Mouse (Mus musculus): ENCODE data around the gene Rabgap1l. TPM values are rescaled to one million over a fixed set of nuclear protein-coding genes. Genes with fewer than 3 reads are reported as not detected.
"Not testable (repeated sequence)": the region's sequence is repeated elsewhere in the genome, so short reads cannot be mapped to it uniquely, and the experiment has no call there.

Gene Rabgap1l
- polyA plus RNA-seq, 1 experiment from 2014 or later, result 69.3 TPM

DNA sequence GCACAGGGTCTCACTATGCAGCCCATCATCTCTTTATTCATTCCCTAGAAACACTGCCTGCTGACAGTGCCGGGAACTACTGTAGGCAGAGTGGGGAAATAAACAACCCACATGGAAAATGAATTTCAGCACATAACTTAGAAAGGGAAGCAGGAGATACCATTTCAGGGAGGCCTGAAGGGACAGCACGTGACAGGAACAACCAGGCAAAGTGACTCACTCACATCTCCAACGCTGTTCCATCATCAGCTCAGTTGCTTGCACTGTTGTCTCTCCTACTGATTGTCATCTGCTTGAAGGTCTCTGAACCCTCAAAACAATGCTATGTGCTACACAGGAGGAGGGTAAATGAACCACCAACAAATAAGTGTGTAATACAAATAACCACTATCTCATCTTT, 499.5 kb downstream of the Rabgap1l start:
- DNase-seq (ENCODE audit: low spot score) (no peak), ATAC-seq (replicated peaks; ENCODE audit: low FRiP score) (no peak)
- no peaks in the 10 kb centered on the region for H3K27me3 ChIP-seq (replicated peaks; ENCODE audit: control insufficient read depth, insufficient read depth, low read length)
- no peak overlapping the region for H3K4me2 ChIP-seq
- peaks cover 7% of the 10 kb centered on the region for H3K4me1 ChIP-seq (replicated peaks; ENCODE audit: control insufficient read depth, insufficient read depth, low read length)
- H3K9me3 ChIP-seq (ENCODE audit: control insufficient read depth, low read length), result no peaks in the 10 kb centered on the region
- H3K9ac ChIP-seq (ENCODE audit: low read depth, low read length), result no peak overlapping the region
- no peak overlapping the region for H3K4me3 ChIP-seq (ENCODE audit: low read depth, low read length)
- no peak overlapping the region for H3K27ac ChIP-seq (ENCODE audit: low read depth, low read length)
- WGBS, result 57% methylated on average over 3 of the region's 3 CpGs
- no peaks in the 10 kb centered on the region for H3K36me3 ChIP-seq (ENCODE audit: control insufficient read depth, insufficient read depth, low read length)

DNA sequence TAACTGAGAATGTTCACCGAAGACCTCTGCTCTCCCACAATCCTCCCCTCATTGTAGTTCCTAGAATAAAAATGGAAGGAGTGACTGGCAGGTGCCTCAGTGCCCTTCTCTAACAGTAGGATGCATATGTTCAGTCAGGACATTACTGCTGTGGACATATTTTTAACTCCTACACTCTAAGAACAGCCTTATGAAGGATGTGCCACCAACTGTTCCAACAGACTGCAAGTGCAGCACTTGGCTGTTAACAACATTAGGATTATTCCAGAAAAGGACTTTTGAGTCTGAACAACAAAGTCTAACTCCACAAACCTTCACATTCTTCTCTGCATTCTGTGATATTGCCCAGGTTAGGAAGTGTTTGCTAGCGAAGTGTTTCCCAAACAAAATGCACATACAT, 501.0 kb downstream of the Rabgap1l start:
- H3K4me3 ChIP-seq (ENCODE audit: low read depth, low read length), result no peak overlapping the region
- DNase-seq (ENCODE audit: low spot score), result no peak
- no peak overlapping the region for H3K27ac ChIP-seq (ENCODE audit: low read depth, low read length)
- WGBS, result 80% methylated on average over 2 of the region's 2 CpGs
- no peak overlapping the region for H3K9ac ChIP-seq (ENCODE audit: low read depth, low read length)
- no peak overlapping the region for H3K4me2 ChIP-seq
- no peaks in the 10 kb centered on the region for H3K9me3 ChIP-seq (ENCODE audit: control insufficient read depth, low read length)
- no peak for ATAC-seq (replicated peaks; ENCODE audit: low FRiP score)
- no peaks in the 10 kb centered on the region for H3K36me3 ChIP-seq (ENCODE audit: control insufficient read depth, insufficient read depth, low read length)
- H3K4me1 ChIP-seq (replicated peaks; ENCODE audit: control insufficient read depth, insufficient read depth, low read length), result peaks cover 9% of the 10 kb centered on the region
- no peaks in the 10 kb centered on the region for H3K27me3 ChIP-seq (replicated peaks; ENCODE audit: control insufficient read depth, insufficient read depth, low read length)

GRCm38 (mm10) chr1:160290242-160290641, 502.8 kb downstream of the Rabgap1l start:
- ATAC-seq (replicated peaks; ENCODE audit: low FRiP score) (no peak), DNase-seq (ENCODE audit: low spot score) (no peak)
- Histone ChIP-seq H3K27ac (ENCODE audit: low read depth, low read length) (no peak overlapping the region), H3K4me2 (no peak overlapping the region), H3K4me3 (ENCODE audit: low read depth, low read length) (no peak overlapping the region), H3K36me3 (ENCODE audit: control insufficient read depth, insufficient read depth, low read length) (no peaks in the 10 kb centered on the region), H3K9me3 (ENCODE audit: control insufficient read depth, low read length) (no peaks in the 10 kb centered on the region), H3K9ac (ENCODE audit: low read depth, low read length) (no peak overlapping the region), H3K27me3 (replicated peaks; ENCODE audit: control insufficient read depth, insufficient read depth, low read length) (no peaks in the 10 kb centered on the region), H3K4me1 (replicated peaks; ENCODE audit: control insufficient read depth, insufficient read depth, low read length) (peaks cover 14% of the 10 kb centered on the region)
- 70% methylated on average over 9 of the region's 9 CpGs for WGBS

GRCm38 (mm10) chr1:160287058-160287645, 505.9 kb downstream of the Rabgap1l start:
- no peak for DNase-seq (ENCODE audit: low spot score)
- Histone ChIP-seq H3K4me1 (replicated peaks; ENCODE audit: control insufficient read depth, insufficient read depth, low read length) (peaks cover 16% of the 10 kb centered on the region), H3K27ac (ENCODE audit: low read depth, low read length) (no peak overlapping the region), H3K4me2 (no peak overlapping the region), H3K27me3 (replicated peaks; ENCODE audit: control insufficient read depth, insufficient read depth, low read length) (no peaks in the 10 kb centered on the region), H3K9me3 (ENCODE audit: control insufficient read depth, low read length) (no peaks in the 10 kb centered on the region), H3K4me3 (ENCODE audit: low read depth, low read length) (no peak overlapping the region), H3K36me3 (ENCODE audit: control insufficient read depth, insufficient read depth, low read length) (no peaks in the 10 kb centered on the region), H3K9ac (ENCODE audit: low read depth, low read length) (no peak overlapping the region)
- no peak for ATAC-seq (replicated peaks; ENCODE audit: low FRiP score)
- 48% methylated on average over 5 of the region's 5 CpGs for WGBS

DNA sequence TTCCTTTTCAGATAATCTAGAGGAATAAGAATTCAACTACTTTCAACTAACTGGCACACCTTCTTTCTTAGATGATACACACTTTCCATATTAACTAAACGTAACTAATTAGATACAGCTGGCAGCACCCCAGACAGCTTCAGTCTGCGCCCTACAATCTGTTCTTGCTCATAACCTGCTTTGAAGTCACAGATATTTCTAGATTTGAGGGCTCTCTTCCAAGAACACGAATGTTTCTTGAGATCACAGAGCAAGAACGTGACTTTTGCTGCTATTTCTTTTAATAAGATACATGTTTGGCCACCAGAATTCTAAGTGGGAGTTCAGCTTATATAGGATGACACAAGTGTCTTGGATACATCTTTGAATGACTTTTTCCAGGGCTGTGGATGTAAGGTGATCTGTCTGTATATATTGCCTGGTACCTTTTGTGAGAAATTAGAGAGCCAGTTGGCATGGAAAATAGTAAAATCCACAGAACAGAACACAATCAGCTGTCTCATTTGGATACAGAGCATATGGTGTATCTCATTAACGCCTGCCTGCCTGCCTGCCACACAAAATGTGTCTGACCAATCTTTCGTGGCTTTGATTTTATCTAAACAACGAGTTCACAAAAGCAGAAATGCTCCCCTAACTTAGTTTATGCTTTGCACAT, 506.5 kb downstream of the Rabgap1l start:
- Histone ChIP-seq H3K9me3 (ENCODE audit: control insufficient read depth, low read length) (no peaks in the 10 kb centered on the region), H3K4me2 (no peak overlapping the region), H3K27ac (ENCODE audit: low read depth, low read length) (no peak overlapping the region), H3K27me3 (replicated peaks; ENCODE audit: control insufficient read depth, insufficient read depth, low read length) (no peaks in the 10 kb centered on the region), H3K9ac (ENCODE audit: low read depth, low read length) (no peak overlapping the region), H3K36me3 (ENCODE audit: control insufficient read depth, insufficient read depth, low read length) (no peaks in the 10 kb centered on the region), H3K4me1 (replicated peaks; ENCODE audit: control insufficient read depth, insufficient read depth, low read length) (peaks cover 21% of the 10 kb centered on the region), H3K4me3 (ENCODE audit: low read depth, low read length) (no peak overlapping the region)
- ATAC-seq (replicated peaks; ENCODE audit: low FRiP score) (no peak), DNase-seq (ENCODE audit: low spot score) (no peak)
- WGBS, result 63% methylated on average over 7 of the region's 7 CpGs

- 84% methylated on average over 4 of the region's 4 CpGs for WGBS
- H3K27me3 ChIP-seq (replicated peaks; ENCODE audit: control insufficient read depth, insufficient read depth, low read length), result no peaks in the 10 kb centered on the region
- no peaks in the 10 kb centered on the region for H3K9me3 ChIP-seq (ENCODE audit: control insufficient read depth, low read length)
- no peak overlapping the region for H3K9ac ChIP-seq (ENCODE audit: low read depth, low read length)
- ATAC-seq (replicated peaks; ENCODE audit: low FRiP score), result no peak
- DNase-seq (ENCODE audit: low spot score), result no peak
- no peak overlapping the region for H3K4me2 ChIP-seq
- no peaks in the 10 kb centered on the region for H3K36me3 ChIP-seq (ENCODE audit: control insufficient read depth, insufficient read depth, low read length)
- H3K4me1 ChIP-seq (replicated peaks; ENCODE audit: control insufficient read depth, insufficient read depth, low read length), result peaks cover 22% of the 10 kb centered on the region
- no peak overlapping the region for H3K4me3 ChIP-seq (ENCODE audit: low read depth, low read length)
- no peak overlapping the region for H3K27ac ChIP-seq (ENCODE audit: low read depth, low read length)
These were observed 508.8 kb downstream of the Rabgap1l start for GRCm38 (mm10) chr1:160284241-160284640.

DNA sequence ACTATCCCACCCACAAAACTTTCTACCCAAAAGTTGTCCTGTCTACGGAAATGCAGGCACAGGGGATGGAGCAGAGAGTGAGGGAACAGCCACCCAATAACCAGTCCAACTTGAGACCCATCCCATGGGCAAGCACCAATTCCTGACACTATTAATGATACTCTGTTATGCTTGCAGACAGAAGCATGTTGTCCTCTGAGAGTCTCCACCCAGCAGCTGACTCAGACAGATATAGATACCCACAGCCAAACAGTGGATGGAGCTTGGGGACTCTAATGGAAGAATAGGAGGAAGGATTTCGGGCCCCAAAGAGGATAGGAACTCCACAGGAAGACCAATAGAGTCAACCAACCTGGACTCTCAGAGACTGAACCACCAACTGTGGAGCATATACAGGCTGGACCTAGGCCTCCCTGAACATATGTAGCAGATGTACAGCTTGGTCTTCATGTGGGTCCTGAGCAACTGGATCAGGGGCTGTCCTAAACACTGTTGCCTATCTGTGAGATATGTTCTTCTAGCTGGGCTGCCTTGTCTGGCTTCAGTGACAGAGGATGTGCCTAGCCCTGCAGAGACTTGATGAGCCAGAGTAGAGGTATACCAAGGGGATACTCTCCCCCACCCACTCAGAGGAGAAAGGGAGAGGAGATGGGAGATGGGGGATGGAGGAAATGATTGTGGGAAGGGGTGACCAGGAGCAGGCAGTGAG, 510.7 kb downstream of the Rabgap1l start:
- WGBS, result 73% methylated on average over 2 of the region's 2 CpGs
- DNase-seq (ENCODE audit: low spot score); H3K27me3 ChIP-seq (replicated peaks; ENCODE audit: control insufficient read depth, insufficient read depth, low read length); H3K9ac ChIP-seq (ENCODE audit: low read depth, low read length); H3K4me3 ChIP-seq (ENCODE audit: low read depth, low read length); H3K36me3 ChIP-seq (ENCODE audit: control insufficient read depth, insufficient read depth, low read length); H3K9me3 ChIP-seq (ENCODE audit: control insufficient read depth, low read length); H3K4me2 ChIP-seq: not testable (repeated sequence)
- peak overlapping the region; percentile 15; the same call in 1 of the 2 replicates for H3K27ac ChIP-seq (ENCODE audit: low read depth, low read length)
- ATAC-seq (replicated peaks; ENCODE audit: low FRiP score), result peak; percentile 54
- peaks cover 22% of the 10 kb centered on the region for H3K4me1 ChIP-seq (replicated peaks; ENCODE audit: control insufficient read depth, insufficient read depth, low read length)

DNA sequence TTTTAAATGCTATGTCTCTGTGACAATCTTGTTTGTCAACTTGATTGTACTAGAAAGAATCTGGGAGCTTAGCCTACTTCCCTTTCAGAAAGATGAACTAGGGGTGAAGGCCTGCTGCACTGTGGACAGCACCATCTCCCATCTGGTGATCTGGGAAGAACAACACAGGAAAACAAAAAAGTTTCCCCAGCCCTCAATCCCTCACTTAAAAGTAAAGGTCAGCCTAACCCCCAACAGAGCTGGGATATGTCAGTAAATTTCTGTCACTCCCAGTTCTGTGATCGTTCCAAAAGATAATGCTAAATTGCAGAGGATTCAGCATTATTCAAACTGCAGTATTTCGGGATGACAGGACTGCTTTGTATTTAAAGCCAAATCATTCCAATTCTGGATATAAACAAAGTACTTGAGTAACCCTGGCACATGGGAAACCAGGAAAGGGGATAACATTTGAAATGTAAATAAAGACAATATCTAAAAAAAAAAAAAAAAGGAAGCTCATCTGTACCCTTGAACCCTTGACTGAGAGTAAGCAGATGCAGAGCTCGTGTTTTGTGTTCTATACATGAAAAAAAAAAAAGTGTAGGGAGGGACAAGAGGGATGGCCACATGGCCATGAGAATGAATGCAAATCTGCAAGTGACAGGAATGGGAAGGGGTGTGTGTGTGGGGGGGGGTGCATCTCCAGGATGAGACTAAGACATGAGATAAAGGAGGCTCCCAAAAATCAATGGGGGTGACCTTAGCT, 511.5 kb downstream of the Rabgap1l start:
- 0 out of 2 replicates have a peak, but pooled peaks have one; percentile 14 for ATAC-seq (replicated peaks; ENCODE audit: low FRiP score)
- 55% methylated on average over 3 of the region's 3 CpGs for WGBS
- H3K27me3 ChIP-seq (replicated peaks; ENCODE audit: control insufficient read depth, insufficient read depth, low read length), result no peaks in the 10 kb centered on the region
- DNase-seq (ENCODE audit: low spot score), result no peak
- H3K9me3 ChIP-seq (ENCODE audit: control insufficient read depth, low read length), result no peaks in the 10 kb centered on the region
- H3K4me3 ChIP-seq (ENCODE audit: low read depth, low read length), result no peak overlapping the region
- H3K27ac ChIP-seq (ENCODE audit: low read depth, low read length), result no peak overlapping the region
- H3K4me2 ChIP-seq, result no peak overlapping the region
- peaks cover 14% of the 10 kb centered on the region for H3K4me1 ChIP-seq (replicated peaks; ENCODE audit: control insufficient read depth, insufficient read depth, low read length)
- H3K9ac ChIP-seq (ENCODE audit: low read depth, low read length), result no peak overlapping the region
- H3K36me3 ChIP-seq (ENCODE audit: control insufficient read depth, insufficient read depth, low read length), result no peaks in the 10 kb centered on the region

All from liver, embryonic 11.5 days (tissue).